Mouse (Mus musculus) CD8-positive naive resting alpha-beta T cell, adult 2 months (primary cell): ENCODE measurements around the gene Scap.
"Not testable (repeated sequence)": the region's sequence is repeated elsewhere in the genome, so short reads cannot be mapped to it uniquely, and the experiment has no call there.

ENCODE experiments used
- DNase-seq, 2 experiments: peaks; one replicate each; pipeline ENCODE4 v3.0.0; 2022; ENCODE audit warnings: low read depth in 2 of 2, low spot score in 2 of 2

Scap gene

DNA sequence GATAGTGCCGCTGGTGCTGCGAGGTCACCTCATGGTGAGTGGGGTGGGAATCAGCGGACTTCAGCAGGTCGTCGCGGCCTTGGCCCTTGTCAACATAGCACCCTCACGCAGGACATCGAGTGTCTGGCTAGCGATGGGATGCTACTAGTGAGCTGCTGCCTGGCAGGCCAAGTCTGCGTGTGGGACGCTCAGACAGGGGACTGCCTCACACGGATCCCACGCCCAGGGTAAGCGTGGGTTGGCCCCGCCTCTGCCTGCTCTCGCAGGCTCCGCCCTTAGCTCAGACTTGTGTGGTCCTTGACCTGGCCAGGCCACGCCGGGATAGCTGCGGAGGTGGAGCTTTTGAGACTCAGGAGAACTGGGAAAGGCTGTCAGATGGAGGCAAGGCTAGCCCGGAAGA, 47.6 kb downstream of the Scap start:
- DNase-seq, result no peak

DNA sequence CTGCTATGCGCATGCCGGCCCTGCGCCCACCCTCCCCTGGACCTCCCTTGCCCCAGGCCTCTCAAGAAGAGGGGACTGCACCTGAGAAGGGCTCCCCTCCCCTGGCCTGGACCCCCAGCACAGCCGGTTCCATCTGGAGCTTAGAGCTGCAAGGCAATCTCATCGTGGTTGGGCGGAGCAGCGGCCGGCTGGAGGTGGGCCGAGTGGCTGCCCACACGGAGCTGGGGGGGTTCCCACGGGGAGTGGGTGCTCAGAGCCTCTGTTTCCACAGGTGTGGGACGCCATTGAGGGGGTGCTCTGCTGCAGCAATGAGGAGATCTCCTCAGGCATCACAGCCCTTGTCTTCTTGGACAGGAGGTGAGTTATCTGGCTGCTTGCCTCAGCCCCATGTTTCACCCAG, 48.2 kb downstream of the Scap start:
- DNase-seq, result no peak

DNA sequence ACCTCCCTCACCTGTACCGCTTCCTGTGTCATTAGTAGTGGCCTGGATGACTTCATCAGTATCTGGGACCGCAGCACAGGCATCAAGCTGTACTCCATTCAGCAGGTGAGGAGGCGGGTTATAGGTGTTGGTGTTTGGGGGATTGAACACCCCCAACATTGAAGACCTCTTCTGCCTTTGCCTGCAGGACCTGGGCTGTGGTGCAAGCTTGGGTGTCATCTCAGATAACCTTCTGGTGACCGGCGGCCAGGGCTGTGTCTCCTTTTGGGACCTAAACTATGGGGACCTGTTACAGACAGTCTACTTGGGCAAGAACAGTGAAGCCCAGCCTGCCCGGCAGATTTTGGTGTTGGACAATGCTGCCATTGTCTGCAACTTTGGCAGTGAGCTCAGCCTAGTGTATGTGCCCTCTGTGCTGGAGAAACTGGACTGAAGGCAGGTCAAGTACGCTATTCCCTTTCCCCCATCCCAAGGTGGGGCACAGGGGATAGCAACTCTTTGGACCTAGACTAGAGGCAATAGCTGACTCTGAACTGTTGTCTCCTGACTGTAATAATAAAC, 51.4 kb downstream of the Scap start:
- DNase-seq, result no peak

DNA sequence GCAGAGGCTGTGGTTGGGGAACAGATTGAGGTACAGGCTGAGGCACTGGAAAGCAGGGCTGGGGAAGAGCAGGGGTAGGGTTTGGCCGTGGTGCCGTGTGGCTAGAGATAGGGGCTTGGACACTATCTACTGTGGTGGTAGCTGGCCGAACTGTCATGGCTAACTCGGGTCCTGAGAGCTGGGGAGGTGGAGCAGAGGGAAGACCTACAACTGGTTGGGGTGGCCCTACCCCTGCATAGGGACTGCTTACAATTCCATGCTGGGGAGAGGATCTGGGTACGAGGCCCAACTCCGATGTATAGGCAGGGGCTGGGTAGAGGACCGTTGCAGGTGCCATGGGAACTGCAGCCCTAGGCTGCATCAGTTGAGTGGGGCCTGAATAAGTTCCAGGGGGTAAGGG, 54.9 kb downstream of the Scap start:
- DNase-seq, result no peak

DNA sequence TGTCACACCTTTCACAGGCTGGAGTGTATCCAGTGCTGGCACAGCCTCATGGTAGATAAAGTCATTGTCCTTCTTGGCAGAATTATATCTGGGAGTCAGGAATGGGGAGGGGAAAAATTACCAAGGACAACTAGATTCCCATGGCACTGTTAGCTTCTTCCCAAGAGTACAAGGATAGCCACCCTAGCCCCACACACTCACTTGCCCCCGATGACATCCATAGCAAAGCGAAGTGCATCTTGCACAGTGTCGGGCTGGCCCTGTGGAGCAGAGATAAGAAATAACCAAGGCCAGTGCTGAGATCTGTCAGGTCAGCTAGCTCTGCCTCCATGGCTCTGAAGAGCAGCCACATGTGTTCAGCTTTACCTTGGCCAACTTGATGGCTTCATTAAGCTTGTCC, 57.8 kb downstream of the Scap start:
- no peak for DNase-seq

DNA sequence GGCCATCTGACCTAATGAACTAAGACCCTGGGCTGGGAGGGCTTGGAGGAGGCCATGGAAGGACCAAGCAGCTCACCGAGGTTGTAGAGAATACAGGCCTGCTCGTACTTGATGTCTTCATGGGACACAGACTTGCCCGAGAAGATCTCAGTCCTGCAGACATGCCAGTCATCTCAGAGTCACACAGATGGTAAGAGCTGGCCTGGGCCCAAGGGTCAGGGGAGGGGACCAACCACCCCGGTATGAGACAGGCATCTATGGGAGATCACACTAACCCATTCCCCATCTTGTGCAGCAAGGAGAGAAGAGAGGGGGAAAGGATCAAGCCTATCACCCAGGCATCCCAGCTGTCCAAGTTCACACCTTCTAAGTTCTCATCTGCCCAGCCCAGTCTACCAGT, 60.2 kb downstream of the Scap start:
- DNase-seq, result no peak

DNA sequence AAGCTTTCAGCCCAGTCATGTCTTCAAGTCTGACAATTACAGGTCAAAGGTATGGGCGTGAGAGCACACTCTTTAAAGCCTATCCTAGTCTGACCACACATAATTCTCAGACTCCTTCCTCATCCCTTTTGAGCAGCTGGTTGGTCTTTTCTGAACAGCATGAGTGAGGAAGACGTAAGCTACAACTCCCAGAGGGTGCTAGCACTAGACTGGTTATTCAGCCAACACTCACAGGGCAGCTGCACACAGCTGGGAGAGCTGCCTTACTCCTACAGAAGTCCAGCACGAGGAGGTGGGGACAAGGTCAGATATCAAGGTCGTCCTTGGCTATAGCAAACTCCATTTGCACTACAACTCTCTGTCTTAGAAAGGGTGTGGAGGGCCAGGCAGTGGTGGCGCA, 67.6 kb downstream of the Scap start:
- DNase-seq, result no peak

DNA sequence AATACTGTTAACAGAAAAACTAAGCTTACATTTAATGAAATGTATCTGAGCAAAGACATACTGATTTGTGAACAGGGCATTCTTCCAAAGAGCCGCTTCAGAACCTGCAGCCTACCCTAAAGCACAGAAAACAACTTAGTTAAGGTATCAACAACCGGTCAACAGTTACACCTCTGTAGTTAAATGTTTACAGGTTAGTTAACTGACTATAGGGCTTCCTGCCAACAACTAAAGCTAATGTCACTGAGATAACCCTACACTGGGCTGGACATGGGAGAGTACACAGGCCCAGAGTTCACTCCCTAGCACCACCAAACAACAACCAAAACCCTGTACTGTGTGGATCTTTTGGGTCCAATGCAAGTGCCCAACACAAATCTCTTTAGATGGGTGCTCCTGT, 69.6 kb downstream of the Scap start:
- no peak for DNase-seq

DNA sequence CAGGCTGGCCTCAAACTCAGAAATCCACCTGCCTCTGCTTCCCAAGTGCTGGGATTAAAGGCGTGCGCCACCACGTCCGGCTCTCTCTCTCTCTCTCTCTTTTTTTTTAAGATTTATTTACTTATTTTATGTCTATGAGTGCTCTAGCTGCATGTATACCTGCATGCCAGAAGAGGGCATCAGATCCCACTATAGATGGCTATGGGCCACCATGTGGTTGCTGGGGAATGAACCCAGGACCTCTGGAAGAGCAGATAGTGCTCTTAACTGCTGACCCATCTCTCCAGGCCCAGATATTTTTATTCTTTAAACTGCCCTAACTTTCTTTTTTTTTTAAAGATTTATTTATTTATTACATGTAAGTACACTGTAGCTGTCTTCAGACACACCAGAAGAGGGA, 70.2 kb downstream of the Scap start:
- not testable (repeated sequence) for DNase-seq

DNA sequence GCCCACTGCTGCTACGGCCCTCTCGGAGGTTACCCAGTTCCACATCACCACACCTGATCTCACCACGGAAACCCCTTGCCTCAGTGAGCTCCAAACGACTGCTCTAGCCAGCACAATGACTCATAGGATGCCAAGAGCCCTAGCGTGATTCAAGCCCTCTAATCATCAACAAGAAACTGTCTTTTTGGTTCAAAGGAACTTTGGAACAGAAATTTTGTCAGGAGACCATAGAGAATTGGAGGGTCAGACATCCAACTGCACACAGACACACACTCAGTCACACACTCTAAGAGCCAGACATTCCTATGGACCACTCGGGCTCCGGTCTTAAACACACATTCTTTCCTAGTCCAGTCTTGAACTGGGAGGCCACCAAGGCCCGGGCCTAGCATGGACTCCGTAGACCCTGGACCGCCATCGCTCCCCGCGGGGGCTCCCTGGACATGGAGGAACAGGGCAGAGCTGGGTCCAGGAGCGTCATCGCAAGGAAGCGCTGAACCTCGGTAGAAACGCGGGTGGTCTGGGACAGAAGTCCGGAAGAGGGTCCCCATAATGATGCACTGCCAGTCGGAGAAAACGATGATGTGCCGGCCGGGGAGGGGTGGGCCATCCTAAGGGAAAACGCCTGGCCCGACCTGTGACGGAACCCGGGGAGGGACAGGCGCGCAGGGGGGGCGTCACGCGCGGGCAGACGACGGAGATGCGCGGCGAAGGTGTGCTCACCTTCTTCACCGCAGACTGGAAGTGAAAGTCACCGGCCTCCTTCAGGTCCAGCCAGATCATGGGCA, 74.4 kb downstream of the Scap start:
- DNase-seq, result peak in 1 of 2 experiments; percentile 35

DNA sequence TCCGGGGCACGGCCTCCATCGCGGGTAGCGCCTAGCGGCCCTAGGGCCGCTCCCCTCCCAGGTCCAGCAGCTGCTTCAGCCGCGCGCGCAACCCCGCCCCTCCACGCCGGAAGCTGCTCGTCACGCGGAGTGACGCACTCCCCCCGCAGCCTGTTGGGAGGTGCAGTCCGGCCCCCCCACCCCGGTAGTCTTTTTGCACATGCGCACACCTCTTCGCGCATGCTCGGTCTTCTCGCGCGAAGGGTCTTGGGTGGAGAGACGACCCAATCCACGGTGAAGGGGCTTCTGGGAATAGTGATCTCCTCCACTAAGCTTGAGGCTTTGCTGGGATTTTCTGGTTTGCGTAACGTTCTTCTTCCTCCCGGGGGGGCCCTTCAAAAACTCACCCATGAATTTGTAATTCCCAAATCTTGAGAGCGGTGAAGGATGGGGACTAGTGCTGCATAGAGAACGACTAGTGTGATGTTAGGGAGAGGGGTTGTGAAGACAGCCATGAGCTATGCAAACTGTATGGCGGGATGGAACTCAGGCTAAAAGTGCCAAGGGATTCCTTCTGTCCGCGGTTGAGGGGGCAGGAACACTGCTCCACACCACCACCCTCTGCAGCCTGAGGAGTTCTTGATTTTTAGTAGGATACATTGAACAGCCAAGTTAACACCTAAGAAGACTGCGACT, 75.1 kb downstream of the Scap start, which contains the start of gene Ptpn23:
Gene Ptpn23, minus strand, starts transcription at position 115 of the 675 bp plus-strand sequence.
- DNase-seq, result peak; percentile 83 to 86

DNA sequence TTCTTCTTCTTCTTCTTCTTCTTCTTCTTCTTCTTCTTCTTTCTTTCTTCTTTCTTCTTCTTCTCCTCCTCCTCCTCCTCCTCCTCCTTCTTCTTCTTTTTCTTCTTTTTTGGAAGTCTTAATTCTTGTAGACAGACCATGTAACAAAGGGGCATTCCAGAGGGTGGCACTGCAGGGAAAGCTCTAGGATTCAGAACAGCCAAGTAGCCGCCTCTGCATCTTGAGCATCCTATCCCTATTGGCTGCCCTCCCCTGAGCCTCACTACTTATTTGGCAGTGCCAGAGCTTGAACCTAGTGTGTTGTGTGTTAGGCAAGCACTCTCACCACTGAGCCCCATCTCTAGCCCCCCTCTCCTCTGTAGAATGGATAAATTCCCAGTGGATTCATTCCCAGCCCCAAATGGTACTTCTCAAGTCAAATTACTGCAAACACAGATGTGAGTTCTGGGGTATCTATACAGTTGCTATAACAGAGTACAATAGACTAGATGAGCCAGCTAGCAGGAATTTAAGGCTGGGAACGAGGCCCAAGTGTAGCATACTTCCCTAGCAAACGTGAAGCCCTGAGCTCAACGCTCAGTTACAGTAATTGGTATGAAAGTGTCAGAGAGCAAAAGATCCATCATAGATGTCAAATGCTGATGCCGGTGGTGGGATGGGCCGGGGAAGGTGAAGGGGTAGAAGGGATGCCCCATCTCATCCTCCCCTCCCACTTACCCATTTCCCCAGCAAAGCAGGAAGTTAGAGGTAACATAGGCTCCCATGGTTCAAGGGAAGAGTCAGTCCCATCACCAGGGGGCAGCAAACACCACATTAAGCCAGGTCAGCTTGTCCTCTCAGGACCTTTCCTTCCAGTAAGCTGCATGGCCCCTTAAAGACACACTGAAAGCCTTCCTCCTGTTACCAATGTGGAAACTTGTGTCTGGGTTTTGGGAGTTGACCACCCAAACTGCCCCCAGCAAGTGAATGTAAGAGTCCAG, 78.1 kb downstream of the Scap start:
- DNase-seq, result peak; percentile 70 to 79

DNA sequence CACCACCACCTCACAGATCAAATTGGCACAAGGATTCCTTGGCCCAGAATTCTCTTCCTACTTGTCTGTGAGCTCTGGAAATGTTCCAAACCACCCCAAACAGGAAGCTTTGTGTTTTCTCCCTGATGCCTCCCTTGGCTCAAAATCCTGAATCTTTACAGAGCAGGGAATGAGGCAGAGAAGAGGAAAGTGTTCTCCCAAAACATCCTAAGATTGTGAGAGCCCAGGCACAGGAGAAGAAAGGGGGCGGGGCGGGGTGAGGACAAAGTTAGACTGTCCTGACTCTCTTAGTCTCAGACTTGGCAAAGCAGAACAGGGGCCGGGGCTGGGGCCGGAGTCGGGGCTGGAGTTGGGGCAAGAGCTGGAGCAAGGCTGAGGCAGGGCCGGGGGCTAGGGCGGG, 79.8 kb downstream of the Scap start:
- no peak for DNase-seq

DNA sequence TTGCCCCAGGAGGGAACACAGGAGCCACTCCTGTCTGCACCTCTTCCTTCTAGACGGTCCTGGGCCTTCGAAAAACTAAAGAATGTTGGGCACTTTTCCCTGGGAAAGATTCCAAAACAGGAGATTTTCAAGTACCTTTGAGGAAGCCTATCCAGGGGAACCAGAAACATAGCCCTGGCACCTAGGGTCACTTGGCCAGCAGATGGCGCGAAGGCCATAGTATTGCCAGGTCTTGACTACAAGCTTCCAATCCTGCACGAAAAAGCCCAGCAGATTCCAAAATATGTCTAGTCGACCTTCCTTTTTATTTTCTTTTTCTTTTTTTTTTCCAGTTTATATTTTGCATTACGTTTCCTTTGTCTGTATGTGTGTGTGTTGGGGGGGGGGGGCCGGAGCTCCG, 80.7 kb downstream of the Scap start:
- no peak for DNase-seq

DNA sequence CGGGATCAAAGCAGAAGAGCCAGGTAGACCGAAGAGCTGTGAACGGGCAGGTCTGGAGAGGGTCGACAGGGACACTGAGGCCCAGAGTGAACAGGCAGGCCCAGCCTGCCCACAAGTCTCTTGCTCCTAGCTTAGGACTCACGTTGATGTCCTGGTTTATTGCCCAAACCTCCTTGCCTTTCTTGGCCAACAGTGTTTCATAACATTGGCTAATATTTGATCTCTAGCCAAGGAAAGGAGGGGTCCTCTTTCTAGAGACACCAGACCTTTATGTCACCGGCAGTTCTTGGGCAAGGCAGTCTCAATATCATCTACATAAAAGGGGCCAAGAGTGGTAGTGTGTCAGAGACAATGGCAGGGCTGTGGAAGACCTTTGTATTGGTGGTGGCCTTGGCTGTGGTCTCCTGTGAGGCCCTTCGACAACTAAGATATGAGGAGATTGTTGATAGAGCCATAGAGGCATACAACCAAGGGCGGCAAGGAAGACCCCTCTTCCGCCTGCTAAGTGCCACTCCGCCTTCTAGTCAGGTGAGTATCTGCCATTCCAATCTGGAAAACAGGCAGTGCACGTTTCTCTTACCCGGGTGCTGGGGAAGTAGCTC, 86.5 kb downstream of the Scap start, which contains the start of gene Ngp:
Gene Ngp, plus strand, starts transcription at position 237 of the 602 bp plus-strand sequence.
- DNase-seq, result no peak

DNA sequence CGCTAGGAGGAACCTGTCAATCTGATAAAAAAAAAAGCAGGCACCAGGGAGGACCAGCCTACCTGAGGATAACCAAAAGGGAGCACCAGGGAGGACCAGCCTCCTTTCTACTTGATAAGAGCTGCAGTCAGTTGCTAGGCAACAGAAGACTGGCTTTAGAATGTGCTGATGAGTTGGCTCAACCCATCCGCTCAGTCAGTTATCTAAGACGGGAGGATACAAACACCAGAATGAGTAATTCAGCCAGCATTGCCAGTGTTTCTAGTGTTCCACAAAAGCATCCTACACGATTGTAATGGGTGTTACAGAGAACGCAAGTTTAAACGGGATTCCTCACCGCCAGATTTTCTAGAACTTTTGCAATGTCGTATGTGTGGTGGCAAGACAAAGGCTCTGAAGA, 98.2 kb downstream of the Scap start:
- DNase-seq, result no peak

DNA sequence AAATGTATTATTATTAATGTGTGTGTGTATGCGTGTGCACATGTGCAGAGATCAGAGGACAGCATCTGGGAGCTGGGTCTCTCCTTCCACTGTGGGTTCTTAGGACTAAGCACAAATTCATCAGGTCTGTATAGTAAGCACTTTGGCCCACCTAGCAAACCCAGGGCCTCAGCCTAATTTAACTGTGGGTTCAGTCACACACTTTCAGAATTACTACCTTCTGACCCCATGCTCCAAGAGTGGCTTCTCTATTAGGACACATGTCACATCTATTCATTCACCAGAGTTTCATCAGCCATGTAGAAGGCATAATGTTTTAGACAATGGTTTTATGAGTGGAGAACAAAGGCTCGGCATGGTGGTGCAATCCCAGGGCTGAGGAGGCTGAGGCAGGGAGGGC, 100.0 kb downstream of the Scap start:
- DNase-seq, result no peak
